Mouse (Mus musculus) embryo, embryonic 11 days (tissue): Measurements from ENCODE around the gene Ccdc162.
"Not testable (repeated sequence)": the region's sequence is repeated elsewhere in the genome, so short reads cannot be mapped to it uniquely, and the experiment has no call there.

Source experiments
- DNase-seq: peaks from one replicate; pipeline ENCODE4 v3.0.0-alpha.2; 2015

Ccdc162 gene

DNA sequence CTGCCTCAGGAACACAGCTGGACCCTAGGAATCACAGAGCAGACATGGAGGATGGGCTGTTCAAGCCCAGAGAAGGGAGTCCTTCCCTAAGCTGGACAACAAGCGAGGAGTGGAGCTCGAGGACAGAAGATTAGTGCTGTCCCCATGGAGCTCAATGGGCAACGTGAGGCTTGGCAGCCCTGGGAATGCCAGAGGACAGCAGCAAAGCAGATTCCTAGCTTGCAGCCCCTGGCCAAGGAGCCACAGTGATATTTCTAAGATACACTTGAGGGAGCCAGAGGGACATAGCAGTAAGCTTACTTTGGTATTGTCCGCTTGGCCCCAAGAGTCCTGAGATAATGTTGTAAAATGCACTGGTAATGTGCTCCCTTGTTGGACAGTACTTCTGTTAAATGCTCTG lies 25.5 kb downstream of the Ccdc162 start:
- DNase-seq = no peak

DNA sequence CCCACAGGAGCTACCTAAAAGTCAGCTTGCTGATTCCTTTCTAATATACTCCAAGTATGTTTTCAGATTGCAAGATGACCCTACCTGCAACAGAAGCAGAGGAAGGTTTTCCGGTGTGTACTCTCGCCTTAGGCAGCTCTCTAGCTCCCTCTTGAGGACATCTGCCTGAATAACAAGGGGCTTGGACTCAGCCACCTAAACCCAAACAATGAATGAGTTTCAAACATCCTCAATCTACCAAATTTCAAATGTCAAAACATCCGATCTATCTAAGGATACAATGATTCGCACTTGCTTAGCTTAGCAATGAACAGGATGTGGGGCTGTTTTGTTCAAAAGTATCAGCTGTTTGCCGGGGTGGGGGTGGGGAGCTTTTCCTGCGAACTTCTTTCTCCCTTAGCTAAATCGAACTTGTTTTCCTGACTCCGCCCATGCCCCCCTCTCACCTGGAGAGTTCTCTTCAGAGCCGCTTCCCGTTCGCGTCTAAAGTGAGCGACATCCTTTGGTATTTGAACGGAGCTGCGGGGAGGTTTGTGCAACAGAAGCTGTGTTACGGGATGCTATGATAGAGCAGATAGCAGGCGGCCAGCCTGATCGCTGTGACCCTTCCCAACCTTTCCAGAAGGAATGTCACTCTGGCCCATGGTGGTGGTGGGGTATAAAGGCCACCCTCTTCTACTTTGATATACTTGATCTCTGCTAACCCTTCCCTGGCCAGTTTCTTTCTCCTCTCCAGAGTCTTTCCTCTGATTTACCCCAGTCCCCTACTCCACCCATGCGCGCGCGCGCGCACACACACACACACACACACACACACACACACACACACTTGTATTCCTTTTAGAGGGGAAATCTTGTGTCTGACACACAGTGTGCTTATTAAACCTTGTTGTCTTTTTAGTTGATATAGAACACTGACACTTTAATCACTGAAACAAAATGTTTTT lies 26.2 kb downstream of the Ccdc162 start:
- peak; percentile 85 for DNase-seq

DNA sequence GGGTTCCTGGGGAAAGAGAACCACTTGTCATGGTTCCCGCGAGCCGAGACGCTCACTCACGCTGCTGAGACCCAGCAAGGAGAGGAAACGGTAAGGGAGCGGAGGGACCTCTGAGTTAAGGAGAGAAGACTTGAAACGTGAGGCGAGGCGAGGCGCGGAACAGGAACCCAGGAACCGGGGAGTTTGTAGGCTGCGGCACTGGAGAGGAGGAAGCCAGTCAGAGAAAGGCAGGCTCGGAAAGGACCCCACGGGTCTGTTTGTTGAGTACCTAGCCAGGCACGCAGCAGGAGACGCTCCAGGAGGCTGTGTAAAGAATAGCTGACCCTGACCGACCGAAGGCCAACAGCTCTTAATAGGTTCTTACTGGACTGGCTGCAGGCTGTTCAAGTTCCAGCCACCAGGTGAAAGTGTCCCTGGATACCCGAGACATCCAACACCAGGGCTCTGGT lies 31.9 kb downstream of the Ccdc162 start:
- peak; percentile 50 for DNase-seq

DNA sequence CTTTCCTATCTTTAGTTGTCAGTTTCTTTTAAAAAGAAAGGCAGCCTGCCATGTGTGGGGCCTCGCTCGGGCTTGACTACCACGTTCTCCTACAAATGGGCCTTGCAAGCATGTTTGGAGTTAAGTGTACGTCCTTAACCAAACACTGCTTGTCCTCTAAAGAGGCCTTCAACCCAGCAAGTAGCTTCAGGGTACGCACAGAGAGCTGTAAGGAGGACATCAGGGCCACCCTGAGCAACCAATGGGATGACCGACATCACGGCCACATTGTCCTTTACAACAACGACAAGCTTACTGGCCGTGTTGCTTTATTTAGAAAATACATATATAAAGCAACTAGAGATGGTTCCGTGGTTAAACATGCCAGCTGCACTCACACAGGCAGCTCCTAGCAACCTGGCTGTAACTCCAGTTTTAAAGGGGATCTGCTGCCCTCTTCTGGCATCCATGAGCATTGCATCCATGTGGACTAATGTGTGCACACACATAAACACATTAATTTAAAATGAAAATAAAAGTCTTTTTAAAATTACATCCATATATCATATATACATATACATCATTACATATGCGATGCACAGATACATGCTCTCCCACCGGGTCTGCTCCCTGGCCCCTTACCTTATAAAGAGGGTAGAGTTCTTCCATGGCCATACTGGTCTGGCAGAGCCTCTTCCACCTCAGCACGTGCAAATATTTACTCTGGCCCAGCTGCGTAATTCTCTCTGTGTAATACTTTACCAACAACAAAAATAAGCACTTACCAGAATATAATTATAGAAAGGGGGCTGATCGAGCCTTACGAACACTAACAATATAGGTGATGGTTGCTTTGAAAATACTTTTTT lies 33.7 kb downstream of the Ccdc162 start:
- DNase-seq = peak; percentile 79

DNA sequence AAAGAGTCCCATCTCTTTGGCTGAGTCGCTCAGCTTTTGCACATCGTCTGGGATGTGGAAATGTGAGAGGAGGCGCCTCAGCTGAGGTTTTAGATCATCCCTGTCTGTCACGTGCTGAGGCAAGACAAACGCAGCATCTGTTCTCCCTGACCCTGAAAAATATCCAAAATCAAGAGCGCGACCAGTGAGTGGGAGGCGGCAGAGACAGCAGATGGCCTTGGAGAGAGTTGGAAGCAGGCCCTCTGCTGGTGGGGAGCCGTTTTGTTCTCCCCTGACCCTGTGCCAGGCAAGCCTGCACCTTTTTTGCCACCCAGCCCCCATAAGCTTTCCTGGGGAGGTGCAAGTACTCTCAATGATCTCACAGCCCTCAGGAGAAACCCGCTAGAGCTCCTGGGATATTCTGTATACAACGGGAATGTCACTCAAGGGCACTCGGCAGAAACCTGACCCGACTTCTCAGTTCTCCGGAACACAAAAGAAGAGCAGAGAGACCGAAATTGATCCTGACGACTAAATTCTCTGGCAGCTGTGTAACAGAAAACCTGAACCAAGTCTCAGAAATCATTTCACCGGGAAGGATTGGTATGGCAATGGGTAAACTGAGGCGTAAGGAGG lies 37.6 kb downstream of the Ccdc162 start:
- peak; percentile 81 for DNase-seq

DNA sequence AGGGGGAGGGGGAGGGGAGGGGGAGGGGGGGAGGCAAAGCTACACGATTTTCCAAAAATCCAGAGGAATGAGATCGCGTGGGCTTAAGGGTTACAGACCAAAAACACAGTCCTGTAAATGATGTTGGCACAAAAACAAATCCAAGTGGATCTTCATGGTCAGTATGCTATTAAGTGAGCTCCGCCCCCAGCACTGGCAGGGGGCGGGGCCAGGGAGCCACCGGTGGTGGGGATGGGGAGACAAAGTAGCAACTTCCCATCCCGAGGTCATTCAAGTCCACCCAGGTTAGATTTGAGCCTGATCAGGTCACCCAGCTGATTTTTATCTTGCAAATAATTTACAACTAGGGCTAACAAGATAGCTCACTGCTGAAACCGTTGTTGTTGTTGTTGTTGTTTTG lies 39.0 kb downstream of the Ccdc162 start:
- DNase-seq = no peak

DNA sequence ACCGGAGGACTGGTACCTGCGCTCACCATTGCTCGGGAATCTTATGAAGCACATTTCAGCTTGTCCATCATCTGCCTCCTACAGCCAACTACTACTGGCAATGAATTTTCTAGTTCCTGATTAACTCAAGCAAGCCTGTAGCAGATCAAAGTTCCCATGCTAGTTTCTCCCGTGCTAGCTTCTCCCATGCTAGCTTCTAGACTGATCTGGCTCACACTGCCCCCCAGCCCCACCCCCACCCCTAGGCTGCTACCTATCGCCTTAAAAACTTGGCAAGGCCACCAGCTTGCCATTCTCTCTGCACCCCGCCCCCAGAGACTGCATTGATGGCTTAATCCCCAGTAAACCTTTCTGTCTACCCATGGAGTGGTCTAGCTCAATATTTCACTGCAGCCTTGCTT lies 39.8 kb downstream of the Ccdc162 start:
- no peak for DNase-seq

DNA sequence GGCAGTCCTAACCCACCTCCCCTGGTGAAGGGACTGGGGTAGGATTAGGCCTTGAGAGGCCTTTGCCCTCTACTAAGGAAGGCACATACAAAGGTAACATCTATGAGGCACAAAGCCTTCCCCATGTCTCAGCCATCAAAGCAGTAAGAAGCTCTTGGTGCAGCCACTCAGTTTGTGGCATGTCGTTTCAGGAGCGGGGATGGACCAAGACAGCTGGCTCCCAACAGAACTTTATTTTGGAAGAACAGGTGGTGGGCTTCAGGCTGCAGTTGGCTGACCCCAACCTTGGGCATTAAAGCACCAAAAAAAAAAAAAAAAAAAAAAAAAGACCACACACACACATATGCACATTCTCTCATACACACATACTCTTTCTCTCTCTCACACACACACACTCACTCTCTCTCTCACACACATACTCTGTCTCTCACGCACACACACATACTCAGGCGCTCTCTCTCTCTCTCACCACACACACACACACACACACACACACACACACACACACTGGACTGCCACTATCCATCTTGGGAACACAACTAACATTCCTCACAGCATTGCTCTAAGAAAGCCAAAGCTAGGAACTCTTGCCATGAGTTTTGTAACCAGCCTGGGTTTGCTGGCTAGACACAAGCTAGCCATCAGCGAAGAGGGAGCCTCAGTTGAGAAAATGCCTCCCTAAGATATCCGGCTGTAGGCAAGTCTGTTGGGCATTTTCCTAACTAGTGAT lies 40.4 kb downstream of the Ccdc162 start:
- DNase-seq = no peak

DNA sequence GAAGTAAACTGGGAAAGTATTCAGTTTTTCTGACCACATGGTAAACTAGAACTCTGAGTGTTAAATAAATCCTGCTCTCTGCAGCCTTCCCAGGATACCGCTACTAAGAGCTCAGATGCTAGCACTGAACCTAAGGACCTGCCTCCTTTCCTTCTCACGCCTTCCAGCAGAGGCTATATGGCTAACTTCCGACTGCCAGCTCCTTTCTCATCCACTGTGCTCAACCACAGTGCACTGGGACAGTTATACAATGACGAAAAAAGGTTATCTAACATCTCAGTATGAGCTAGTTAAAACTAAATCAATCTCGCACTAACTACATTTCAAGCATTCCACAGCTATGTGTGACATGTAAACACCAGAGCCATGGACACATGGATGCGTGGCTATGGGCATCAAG lies 41.2 kb downstream of the Ccdc162 start:
- no peak for DNase-seq

DNA sequence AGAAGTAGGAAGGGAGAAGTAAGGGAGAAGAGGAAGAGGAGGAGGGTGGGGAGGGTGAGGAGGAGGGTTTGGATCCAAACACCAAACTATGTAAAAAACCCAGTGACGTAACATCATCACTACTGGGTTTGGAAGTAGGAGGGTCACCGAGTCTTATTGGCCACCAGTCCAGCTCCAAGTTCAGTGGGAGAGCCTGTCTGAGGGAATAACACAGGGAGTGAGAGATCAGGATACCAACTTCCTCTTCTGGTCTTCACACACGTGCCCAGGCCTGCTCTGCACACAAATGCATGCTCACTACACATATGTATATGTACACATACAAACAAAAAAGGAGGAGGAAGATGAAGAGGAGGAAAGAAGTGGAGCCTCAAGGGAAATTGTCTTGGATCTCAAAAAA lies 42.1 kb downstream of the Ccdc162 start:
- no peak for DNase-seq

DNA sequence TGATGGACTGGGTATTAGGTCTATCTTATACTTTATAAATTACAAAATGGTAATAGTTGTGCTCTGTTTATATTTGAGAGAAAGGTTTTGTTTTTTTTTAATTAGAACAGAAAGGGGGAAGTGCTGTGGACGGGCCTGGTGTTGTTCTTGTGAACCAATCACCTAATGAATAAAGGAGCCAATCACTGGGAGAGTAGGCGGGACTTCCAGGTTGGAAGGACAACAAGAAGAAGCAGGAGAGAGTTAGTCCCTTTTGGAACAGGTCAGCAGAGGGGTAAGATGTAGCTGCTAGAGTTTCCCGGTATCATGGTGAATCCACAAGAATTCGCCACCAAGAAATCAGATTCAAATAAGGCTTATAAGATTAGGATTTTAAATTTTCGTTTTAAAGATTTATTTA lies 46.2 kb downstream of the Ccdc162 start:
- DNase-seq = no peak

DNA sequence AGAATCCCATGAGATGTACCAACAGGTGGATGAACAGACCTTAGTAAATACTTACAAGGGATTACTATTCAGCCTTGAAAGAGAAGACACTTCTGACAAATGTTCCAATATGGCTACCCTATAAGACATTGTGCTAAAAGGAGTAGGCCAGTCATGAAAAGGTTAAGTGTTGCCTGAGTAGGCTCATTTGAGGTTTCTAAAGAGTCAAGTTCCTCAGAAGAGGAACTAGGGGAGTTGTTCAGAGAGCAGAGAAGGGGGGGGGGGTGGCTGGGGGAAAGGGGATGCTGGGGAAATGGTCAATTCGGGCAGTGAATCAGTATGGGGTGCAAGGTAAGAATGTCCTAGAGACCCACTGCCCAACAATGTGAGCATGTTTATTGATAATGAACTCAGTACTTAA lies 50.9 kb downstream of the Ccdc162 start:
- no peak for DNase-seq

DNA sequence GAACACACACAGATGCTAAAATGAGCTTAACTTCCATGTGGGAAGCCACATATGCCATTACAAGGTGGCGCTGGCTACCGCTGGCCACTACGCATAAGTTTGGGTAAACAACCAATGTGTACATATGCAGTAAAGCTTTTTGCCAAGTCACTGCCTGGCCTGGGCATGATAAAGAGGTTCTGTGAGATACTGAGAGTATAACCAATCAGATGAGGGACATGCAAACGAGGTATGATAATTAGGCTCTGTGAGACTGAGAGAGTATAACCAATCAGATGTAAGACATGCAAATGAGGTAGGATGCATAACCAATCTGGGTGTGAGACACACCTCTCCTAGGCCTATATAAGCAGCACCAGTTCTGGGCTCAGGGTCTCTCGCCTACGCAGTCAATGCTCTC lies 56.8 kb downstream of the Ccdc162 start:
- DNase-seq = not testable (repeated sequence)

DNA sequence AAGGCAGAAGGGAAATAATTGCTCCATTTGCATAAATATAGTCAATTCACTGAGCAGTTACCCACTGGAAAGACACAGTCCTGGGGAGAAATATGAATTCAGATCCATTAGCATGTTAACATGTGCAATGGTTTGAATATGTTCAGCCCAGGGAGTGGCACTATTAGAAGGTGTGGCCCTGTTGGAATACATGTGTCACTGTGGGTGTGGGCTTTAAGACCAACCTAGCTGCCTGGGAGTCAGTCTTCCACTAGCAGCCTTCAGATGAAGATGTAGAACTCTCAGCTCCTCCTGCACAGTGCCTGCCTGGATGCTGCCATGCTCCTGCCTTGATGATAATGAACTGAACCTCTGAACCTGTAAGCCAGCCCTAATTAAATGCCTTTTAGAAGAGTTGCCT lies 60.8 kb downstream of the Ccdc162 start:
- DNase-seq = not testable (repeated sequence)

DNA sequence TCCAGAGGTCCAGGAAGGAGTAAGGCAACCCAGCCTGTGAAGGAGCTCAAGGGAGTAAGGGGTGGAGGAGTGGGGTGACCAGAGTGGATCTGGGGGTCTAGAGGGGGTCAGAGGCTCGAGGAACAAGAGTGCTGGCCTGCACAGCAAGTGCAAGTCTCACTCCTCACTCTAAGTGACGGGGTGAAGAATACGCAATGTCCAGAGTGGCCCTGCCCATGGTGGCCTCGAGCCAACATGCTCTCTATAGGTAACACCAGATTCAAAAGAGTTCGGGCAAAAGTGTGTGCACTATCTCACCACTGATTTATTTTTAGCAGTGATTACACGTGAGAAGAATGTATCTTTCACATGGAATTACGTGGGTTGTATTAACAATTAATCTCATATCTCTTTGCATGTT lies 63.4 kb downstream of the Ccdc162 start:
- DNase-seq = no peak

DNA sequence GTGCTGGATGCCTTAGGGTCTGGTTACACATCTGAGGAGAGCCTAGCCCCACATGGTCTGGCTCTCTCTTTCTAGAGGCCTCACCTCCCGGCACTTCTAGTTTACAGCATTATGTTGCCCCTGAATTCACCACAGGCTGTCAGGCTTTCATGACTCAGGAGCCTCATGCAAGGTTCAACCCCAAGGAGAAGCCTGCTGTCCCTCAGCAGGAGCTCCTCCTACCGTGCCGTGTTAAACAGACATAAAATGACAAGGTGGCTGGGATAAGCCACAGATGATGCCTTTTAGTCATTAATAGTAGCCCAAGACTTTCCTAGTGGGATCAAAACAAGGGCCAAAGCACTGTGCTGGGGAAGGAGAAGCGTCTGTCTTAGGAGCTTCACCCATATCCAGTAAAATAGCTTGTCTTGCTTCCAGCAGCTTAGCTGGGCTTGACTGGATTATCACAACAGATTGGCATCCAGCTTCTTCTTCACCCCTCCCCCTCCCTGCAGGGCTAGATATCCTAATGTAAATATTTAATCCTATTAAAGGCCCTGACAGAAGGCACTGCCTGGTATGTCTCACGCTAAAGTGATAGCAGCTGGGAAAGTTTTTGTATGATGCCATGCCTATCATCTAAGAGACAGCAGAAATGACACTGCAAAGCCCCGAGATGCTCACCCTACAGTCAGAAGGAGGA lies 64.2 kb downstream of the Ccdc162 start:
- peak; percentile 22 for DNase-seq

DNA sequence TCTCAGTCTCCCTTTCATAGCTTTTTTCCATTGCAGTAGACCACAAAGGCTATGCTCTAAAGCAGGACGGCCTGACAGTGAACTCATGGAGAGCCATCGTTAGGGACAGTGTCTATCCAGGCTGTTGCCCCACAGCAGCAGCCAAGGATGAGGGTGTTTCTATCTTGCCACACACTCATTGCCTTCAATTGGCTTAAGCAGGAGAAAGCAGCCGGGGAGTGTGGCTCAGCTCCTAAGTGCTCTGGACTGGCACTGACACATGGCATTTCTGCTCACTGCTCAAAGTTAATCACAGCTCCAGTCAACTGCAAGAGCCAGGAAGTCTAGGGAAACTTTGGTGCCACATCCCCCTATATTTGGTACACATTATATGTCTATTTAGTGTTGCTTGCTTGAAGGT lies 64.9 kb downstream of the Ccdc162 start:
- no peak for DNase-seq

DNA sequence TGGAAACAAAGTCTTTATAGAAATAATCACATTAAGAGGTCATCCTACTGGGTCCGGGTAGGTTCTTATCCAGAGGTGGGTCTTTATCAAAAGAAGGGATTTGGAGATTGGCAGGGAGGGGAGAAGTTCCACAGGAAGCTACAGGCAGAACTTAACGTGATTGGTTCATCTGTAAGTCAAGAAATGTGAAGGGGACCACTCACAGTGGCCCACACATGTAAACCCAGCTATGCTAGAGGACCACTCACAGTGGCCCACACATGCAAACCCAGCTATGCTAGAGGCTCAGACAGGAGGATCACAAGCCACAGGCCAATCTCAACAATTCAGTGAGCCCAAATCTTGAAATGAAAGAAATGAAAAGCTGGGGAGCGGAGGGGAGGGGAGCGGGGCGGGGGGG lies 67.2 kb downstream of the Ccdc162 start:
- no peak for DNase-seq

DNA sequence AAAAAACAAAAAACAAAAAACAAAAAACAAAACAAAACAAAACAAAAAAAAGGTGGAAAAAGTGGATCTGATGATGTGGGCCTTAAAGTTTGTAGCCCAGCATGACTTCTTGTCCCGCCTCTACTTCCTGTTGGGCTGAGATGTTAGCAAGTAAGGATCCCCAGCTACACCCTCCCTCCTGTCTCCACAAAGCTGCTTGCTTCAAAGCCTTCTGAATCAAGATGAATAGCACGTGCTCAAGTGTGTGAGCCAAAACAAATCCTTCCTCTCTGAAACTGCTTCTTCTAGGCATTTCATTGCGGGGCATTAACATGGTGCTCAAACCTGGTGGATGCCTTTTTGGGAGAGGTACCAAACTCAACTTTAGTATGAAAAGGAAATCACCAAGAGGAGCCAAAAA lies 77.7 kb downstream of the Ccdc162 start:
- DNase-seq = no peak

DNA sequence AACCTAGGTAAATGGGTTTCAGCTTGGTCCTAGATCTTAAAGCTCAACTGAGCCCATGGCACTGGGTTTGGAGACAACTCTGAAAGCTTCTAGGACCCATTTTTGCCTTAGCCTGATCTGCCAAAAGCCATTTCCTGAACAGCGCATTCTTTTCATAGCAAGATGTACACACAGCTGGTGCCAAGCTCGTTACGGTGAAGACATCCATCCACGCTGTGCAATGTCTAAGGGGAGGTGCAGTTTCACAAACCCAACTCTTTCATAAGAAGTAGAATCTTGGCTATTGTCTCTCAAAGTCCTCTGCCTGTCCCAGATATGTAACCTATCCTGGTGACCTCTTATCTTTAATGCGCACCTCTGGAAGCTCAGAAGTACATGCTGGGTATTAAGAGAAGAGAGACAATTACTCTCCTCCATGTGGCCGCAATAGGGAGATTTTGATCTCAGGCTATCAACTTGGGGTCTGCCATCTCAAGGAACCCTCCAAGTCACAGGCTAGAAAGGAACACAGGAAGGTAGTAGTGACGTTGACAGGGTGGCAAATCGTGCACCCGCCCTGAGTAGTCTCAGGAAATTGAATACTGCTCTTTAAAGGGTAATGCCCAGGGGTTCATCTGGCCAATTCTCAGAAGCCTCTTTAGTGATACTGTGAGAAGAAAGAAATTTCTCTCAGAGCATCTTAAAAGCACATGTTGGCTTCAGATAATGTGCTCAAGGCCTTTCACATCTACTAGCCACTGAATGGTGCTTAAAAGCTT lies 81.0 kb downstream of the Ccdc162 start:
- no peak for DNase-seq

DNA sequence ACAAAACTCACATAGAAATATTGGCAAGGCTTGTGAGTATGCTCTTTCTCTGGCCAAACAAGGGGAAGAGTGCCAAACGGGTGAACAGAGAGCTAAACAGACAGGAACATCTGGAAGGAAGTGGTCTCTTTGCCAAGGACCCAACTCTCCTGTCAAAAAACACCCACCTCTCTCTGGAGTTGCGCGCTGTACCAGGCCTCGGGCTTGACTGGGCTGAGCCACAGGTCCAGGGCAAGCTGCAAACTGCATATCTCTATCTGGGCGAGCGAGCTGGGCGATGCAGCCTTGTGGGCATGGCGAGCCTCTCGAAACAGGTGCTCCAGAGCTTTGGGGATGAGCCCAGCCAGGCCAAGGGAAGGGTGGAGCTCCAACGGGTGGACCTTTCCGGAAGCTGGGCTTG lies 82.6 kb downstream of the Ccdc162 start:
- DNase-seq = no peak
